In the genomic region with DNA sequence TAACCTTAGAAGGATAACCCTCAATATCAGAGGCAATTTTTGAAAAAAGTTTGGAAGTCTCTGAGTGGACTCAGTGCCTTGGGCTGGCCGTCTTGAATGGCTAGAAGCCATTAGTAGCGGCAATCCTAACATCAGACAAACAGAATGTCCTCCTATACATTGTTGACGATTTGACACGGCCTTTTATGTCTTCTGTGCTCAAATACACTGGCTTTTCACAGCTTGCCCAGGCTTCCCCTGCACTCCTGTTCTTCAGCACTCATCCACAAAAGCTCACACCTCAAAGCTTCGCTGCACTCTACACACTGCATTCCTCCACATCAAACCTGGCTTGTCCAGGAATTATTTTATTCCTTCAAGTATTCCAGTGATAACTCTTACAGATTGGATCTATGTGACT, we compare ENCODE assay signal across 25 mouse cellular contexts.
"Had no signal": no experiment of that assay in that cellular context is flagged by ENCODE, and none has a peak within 500 bp of the region (broad histone marks: within the 10 kb centered on the region; RNA-seq: fewer than 3 reads in every experiment).

No protein-coding gene starts in this region.

- H3K27me3 ChIP-seq: heart, embryonic 13.5 days; heart, embryonic 15.5 days; hindbrain, embryonic 13.5 days; hindbrain, embryonic 15.5 days; intestine, embryonic 15.5 days; limb, embryonic 12.5 days; liver, embryonic 13.5 days had no signal

- H3K4me3 ChIP-seq: heart, embryonic 13.5 days; heart, embryonic 15.5 days; hindbrain, embryonic 13.5 days; hindbrain, embryonic 15.5 days; intestine, embryonic 15.5 days; layer of hippocampus, adult 2 months; left cerebral cortex, adult 2 months; limb, embryonic 10.5 days; limb, embryonic 12.5 days; liver, embryonic 13.5 days had no signal

- H3K4me1 ChIP-seq: heart, embryonic 13.5 days; heart, embryonic 15.5 days; hindbrain, embryonic 13.5 days; hindbrain, embryonic 15.5 days; intestine, embryonic 15.5 days; limb, embryonic 10.5 days; limb, embryonic 12.5 days; liver, embryonic 13.5 days had no signal

- DNase-seq: gastrocnemius, postnatal 10 days; gastrocnemius, postnatal 25 days; heart, adult 18-20 months; heart, postnatal 14 days; heart, postnatal 36 days; kidney, adult 18-20 months; kidney, adult 8-10 months; kidney, postnatal 10 days; kidney, postnatal 25 days; kidney, postnatal 4 days; liver; liver, embryonic 13.5 days had no signal

- H3K36me3 ChIP-seq: heart, embryonic 13.5 days; heart, embryonic 15.5 days; hindbrain, embryonic 13.5 days; hindbrain, embryonic 15.5 days; intestine, embryonic 15.5 days; limb, embryonic 10.5 days; limb, embryonic 12.5 days; liver, embryonic 13.5 days had no signal

- H3K9ac ChIP-seq: heart, embryonic 13.5 days; heart, embryonic 15.5 days; hindbrain, embryonic 13.5 days; hindbrain, embryonic 15.5 days; intestine, embryonic 15.5 days; limb, embryonic 12.5 days; liver, embryonic 13.5 days had no signal

- H3K9me3 ChIP-seq: heart, embryonic 13.5 days; heart, embryonic 15.5 days; hindbrain, embryonic 13.5 days; hindbrain, embryonic 15.5 days; intestine, embryonic 15.5 days; limb, embryonic 10.5 days; limb, embryonic 12.5 days; liver, embryonic 13.5 days had no signal

- H3K4me2 ChIP-seq: heart, embryonic 11.5 days; heart, embryonic 13.5 days; heart, embryonic 15.5 days; hindbrain, embryonic 13.5 days; hindbrain, embryonic 15.5 days; intestine, embryonic 15.5 days; limb, embryonic 12.5 days; liver, embryonic 11.5 days; liver, embryonic 13.5 days had no signal

- H3K27ac ChIP-seq: heart, embryonic 13.5 days; heart, embryonic 15.5 days; hindbrain, embryonic 13.5 days; hindbrain, embryonic 15.5 days; hindbrain, postnatal 0 days; intestine, embryonic 15.5 days; layer of hippocampus, adult 2 months; left cerebral cortex, adult 2 months; limb, embryonic 10.5 days; limb, embryonic 12.5 days; liver, embryonic 13.5 days had no signal

- ATAC-seq: hindbrain, postnatal 0 days; intestine, embryonic 15.5 days; intestine, postnatal 0 days had no signal
